Mouse (Mus musculus): ENCODE measurements around the gene Dbndd2. TPM values are rescaled to one million over a fixed set of nuclear protein-coding genes. Genes with fewer than 3 reads are reported as not detected.

Dbndd2 gene
- polyA plus RNA-seq, 1 experiment from 2014 or later: 48.8 TPM

GRCm38 (mm10) chr2:164452000-164452676 is 33.8 kb upstream of the Dbndd2 start:
- POLR2A ChIA-PET: interaction anchor here (0.6 to 8.3 kb wide), 3 partner anchors 11 to 340 kb away, joined by 5 to 110 read pairs (median 48); partner anchors contain the start of gene Sdc4
- in situ Hi-C loops (cut with MboI; ENCODE audit: low pct_unique_long_range_greater_than_20kb): no loop called here
- no peak for ATAC-seq

GRCm38 (mm10) chr2:164453047-164453757 is 32.7 kb upstream of the Dbndd2 start:
- H3K27me3 ChIP-seq: no peaks in the 10 kb centered on the region
- no peak for TF ChIP-seq CTCF (IDR thresholded peaks at IDR 0.05)
- ATAC-seq (no peak), DNase-seq (ENCODE audit: low read depth, low spot score) (no peak)
- CTCF ChIA-PET: interaction anchor here (0.8 to 1.6 kb wide), 4 partner anchors 14 to 68 kb away, joined by 3 to 4 read pairs (median 4); no protein-coding TSS in a partner anchor
- POLR2A ChIA-PET: interaction anchor here (5.8 to 8.3 kb wide), 2 partner anchors 13 to 21 kb away, joined by 48 to 110 read pairs; partner anchors contain the start of gene Sdc4
- in situ Hi-C loops (cut with MboI; ENCODE audit: low pct_unique_long_range_greater_than_20kb): no loop called here

More at GRCm38 (mm10) chr2:164452000-164452676, 33.8 kb upstream of the Dbndd2 start:
- no peaks in the 10 kb centered on the region for H3K27me3 ChIP-seq
- no peak for TF ChIP-seq CTCF (IDR thresholded peaks at IDR 0.05)
- DNase-seq (ENCODE audit: low read depth, low spot score): no peak
- CTCF ChIA-PET: interaction anchor here (0.6 to 1.3 kb wide), 3 partner anchors 12 to 102 kb away, joined by 3 to 5 read pairs (median 3); no protein-coding TSS in a partner anchor

DNA sequence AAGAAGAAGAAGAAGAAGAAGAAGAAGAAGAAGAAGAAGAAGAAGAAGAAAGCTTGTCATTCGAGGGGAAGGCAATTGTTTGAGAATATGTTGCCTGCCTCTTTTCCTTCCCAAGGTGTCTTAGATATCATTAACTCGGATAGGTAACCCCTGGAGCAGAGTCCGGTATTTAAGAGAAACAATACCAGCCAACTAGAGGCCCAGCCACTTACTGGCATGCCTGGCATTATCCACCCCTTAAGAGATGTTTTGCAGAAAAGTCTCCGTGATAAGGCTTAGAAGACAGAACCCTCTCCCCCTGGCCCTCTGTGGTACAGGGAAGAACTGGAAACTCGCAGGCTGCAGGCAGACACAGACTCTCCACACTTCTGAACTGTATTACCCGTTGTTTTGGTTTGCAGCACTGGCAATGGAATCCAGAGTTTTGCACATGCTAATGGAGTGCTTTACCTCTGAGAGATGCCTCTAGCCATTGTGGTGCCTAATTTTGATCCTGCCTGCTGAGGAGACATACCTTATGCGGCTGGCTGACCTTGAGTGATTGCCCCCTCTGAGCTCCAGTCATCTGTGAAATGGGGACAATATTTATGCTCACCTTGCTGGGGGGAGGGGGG is 31.9 kb upstream of the Dbndd2 start:
- H3K27me3 ChIP-seq: no peaks in the 10 kb centered on the region
- in situ Hi-C loops (cut with MboI; ENCODE audit: low pct_unique_long_range_greater_than_20kb): no loop called here

DNA sequence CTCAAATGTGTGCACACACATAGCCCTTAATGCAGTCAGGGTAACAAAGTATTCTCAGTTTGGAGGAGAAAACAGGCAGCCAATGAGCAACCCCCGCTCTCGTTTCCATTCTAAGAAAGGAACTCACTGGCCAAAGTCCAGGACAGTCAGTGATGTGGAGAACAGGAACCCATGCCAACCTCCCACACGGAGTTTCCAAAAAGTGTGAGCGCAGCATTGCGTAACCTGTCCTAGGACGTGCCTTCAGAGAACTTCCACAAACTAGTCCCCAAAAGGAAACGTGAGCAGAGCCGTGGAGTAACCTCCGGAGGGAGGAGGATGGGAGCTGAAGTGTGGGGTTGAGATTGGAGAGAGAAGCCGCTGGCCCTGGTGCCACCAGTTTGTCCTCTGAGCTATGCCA is 31.1 kb upstream of the Dbndd2 start:
- ATAC-seq: peak; percentile 35
- CTCF ChIA-PET: interaction anchor here (0.8 to 3.5 kb wide), 6 partner anchors 16 to 67 kb away, joined by 3 to 17 read pairs (median 11); no protein-coding TSS in a partner anchor
- peak; percentile 91 for DNase-seq (ENCODE audit: low read depth, low spot score)
- TF ChIP-seq CTCF (IDR thresholded peaks at IDR 0.05): no peak
- no peaks in the 10 kb centered on the region for H3K27me3 ChIP-seq
- in situ Hi-C loops (cut with MboI; ENCODE audit: low pct_unique_long_range_greater_than_20kb): loop anchor here (5.0 kb wide), 1 partner anchor 38 kb away; no protein-coding TSS in a partner anchor
- POLR2A ChIA-PET: interaction anchor here (0.8 to 8.3 kb wide), 4 partner anchors 14 to 37 kb away, joined by 3 to 110 read pairs (median 26); partner anchors contain the start of gene Sdc4

More for the DNA sequence above, 31.9 kb upstream of the Dbndd2 start:
- no peak for DNase-seq (ENCODE audit: low read depth, low spot score)
- POLR2A ChIA-PET: interaction anchor here (0.6 to 8.3 kb wide), 5 partner anchors 13 to 83 kb away, joined by 3 to 110 read pairs (median 4); partner anchors contain the start of gene Sdc4
- ATAC-seq: no peak
- no peak for TF ChIP-seq CTCF (IDR thresholded peaks at IDR 0.05)
- CTCF ChIA-PET: interaction anchor here (1.2 to 3.5 kb wide), 5 partner anchors 15 to 68 kb away, joined by 4 to 17 read pairs (median 9); no protein-coding TSS in a partner anchor

DNA sequence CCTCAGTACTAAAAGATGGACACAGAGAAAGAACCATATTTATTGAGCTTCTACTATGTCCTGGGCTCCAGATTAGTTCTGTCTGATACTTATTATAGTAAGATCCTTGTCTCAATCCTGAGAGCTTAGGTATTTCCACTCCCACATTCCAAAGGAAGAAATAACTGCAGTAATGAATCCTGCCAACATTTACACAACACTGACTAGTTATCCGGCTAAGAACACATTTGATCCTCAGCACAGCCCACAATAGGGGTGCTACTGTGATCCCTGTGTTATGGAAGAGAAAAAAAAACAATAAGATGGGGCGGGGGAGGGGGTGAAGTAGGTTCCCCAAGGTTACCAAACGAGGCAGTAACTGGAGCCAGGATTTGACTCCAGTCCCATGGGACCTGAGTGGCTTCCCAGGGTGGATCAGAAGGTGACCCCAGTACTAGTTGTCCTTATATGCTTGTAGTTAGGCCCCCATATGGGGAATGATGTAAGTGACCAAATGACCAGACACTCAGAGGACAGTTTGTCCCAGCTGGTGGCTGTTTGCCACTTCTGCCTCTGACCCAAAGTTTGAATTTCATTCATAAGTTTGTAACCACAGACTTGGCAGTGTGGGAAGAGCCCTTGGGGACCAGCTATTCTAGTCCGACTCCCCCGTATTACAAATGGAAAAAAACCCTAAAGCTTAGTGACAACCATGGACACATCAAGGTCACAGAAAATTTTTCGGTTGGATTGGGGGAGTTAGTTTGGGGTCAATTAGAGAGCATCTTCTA is 30.3 kb upstream of the Dbndd2 start:
- in situ Hi-C loops (cut with MboI; ENCODE audit: low pct_unique_long_range_greater_than_20kb): loop anchor here (5.0 kb wide), 1 partner anchor 38 kb away; no protein-coding TSS in a partner anchor
- ChIA-PET POLR2A (interaction anchor here (0.6 to 8.3 kb wide), 7 partner anchors 10 to 72 kb away, joined by 3 to 110 read pairs (median 6); partner anchors contain the start of gene Sdc4), CTCF (interaction anchor here (0.6 to 3.5 kb wide), 13 partner anchors 9 to 72 kb away, joined by 3 to 17 read pairs (median 7); partner anchors contain the start of gene Sdc4)
- DNase-seq (ENCODE audit: low read depth, low spot score): no peak
- no peaks in the 10 kb centered on the region for H3K27me3 ChIP-seq
- no peak for TF ChIP-seq CTCF (IDR thresholded peaks at IDR 0.05)
- ATAC-seq: peak; percentile 63

GRCm38 (mm10) chr2:164456413-164456812 is 29.5 kb upstream of the Dbndd2 start:
- in situ Hi-C loops (cut with MboI; ENCODE audit: low pct_unique_long_range_greater_than_20kb): loop anchor here (5.0 kb wide), 1 partner anchor 39 kb away; no protein-coding TSS in a partner anchor
- no peak for DNase-seq (ENCODE audit: low read depth, low spot score)
- TF ChIP-seq CTCF (IDR thresholded peaks at IDR 0.05): no peak
- CTCF ChIA-PET: interaction anchor here (0.6 to 3.5 kb wide), 20 partner anchors 8 to 71 kb away, joined by 3 to 17 read pairs (median 4); partner anchors contain the start of gene Sdc4
- H3K27me3 ChIP-seq: no peaks in the 10 kb centered on the region
- no peak for ATAC-seq
- POLR2A ChIA-PET: interaction anchor here (0.6 to 8.3 kb wide), 8 partner anchors 10 to 71 kb away, joined by 3 to 110 read pairs (median 6); partner anchors contain the start of gene Sdc4

DNA sequence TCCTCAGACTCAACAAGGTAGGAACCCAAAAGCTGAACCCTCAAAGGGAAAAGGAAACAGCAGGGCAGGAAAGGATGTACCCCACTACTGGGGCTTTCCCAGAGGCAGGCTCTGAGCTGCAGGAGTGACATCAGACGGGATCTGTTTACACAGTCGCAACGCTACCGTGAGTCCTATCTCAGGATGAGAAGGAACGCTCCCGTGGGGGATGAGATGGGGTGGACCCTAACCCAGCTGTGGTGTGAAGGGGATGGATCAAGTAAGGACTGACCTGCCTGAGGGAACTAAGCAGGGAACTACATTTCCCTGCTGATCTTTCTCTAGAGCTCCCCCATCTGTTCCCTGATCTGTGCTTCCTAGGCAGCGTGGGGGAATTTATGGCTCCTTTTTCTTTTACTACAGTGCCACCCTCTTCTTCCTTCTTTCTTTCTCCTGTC is 29.0 kb upstream of the Dbndd2 start, which contains the start of gene Sys1:
Gene Sys1, plus strand, starts transcription at position 101 of the 437 bp plus-strand sequence.
- DNase-seq (ENCODE audit: low read depth, low spot score) (no peak), ATAC-seq (peak; percentile 5)
- ChIA-PET POLR2A (interaction anchor here (0.6 to 8.3 kb wide), 6 partner anchors 16 to 39 kb away, joined by 3 to 110 read pairs (median 8); partner anchors contain the start of gene Sdc4), CTCF (interaction anchor here (0.6 to 3.5 kb wide), 17 partner anchors 8 to 70 kb away, joined by 3 to 17 read pairs (median 3); partner anchors contain the start of gene Sdc4)
- no peaks in the 10 kb centered on the region for H3K27me3 ChIP-seq
- peak; percentile 29 for TF ChIP-seq CTCF (IDR thresholded peaks at IDR 0.05)
- in situ Hi-C loops (cut with MboI; ENCODE audit: low pct_unique_long_range_greater_than_20kb): loop anchor here (5.0 kb wide), 1 partner anchor 40 kb away; no protein-coding TSS in a partner anchor

DNA sequence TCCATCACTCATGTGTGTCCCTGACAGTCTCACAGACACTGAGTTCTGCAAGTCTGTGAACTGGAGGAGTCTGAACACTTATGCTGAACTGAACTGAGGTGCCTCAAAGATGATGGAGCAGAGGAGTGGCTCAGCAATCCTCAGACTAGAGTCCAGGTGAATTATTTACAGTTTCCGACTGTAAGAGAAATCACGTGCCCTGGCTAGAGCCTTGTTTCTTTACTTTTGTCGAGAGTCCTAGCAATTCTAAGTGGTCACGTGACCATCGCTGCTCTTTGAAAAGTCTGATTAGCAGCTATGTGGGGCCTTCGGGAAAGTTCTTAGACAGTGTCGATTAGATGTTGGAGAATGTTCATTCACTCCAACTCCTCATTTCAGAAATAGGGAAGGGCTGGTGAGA is 28.0 kb upstream of the Dbndd2 start:
- in situ Hi-C loops (cut with MboI; ENCODE audit: low pct_unique_long_range_greater_than_20kb): loop anchor here (5.0 kb wide), 1 partner anchor 41 kb away; no protein-coding TSS in a partner anchor
- H3K27me3 ChIP-seq: no peaks in the 10 kb centered on the region
- ATAC-seq (no peak), DNase-seq (ENCODE audit: low read depth, low spot score) (no peak)
- no peak for TF ChIP-seq CTCF (IDR thresholded peaks at IDR 0.05)
- POLR2A ChIA-PET: interaction anchor here (1.4 to 8.3 kb wide), 2 partner anchors 17 to 30 kb away, joined by 3 to 110 read pairs; partner anchors contain the start of gene Sdc4
- CTCF ChIA-PET: interaction anchor here (1.1 to 1.6 kb wide), 7 partner anchors 9 to 73 kb away, joined by 3 to 4 read pairs (median 3); no protein-coding TSS in a partner anchor

All from Patski (cell line).